Mouse (Mus musculus) gastrocnemius, adult 8-10 months (tissue): ENCODE data around the gene Slc25a38. TPM values are rescaled to one million over a fixed set of nuclear protein-coding genes. Genes with fewer than 3 reads are reported as not detected.
A peak's percentile ranks its signal among the peaks of the same experiment; 100 is the strongest.
"Not testable (repeated sequence)": the region's sequence is repeated elsewhere in the genome, so short reads cannot be mapped to it uniquely, and the experiment has no call there.

Source experiments
- DNase-seq, 2 experiments: peaks; one replicate each; pipeline ENCODE4 v3.0.0; 2022; ENCODE audit warnings: low spot score in 2 of 2
- total RNA-seq, 4 experiments: library from RNA; stranded (reverse); gene quantifications; 2 replicates each; pipeline ENCODE4 v1.2.4; 2022

Slc25a38 gene
- total RNA-seq, 4 experiments from 2014 or later = 8.7 to 13.2 (median 9.8) TPM

DNA sequence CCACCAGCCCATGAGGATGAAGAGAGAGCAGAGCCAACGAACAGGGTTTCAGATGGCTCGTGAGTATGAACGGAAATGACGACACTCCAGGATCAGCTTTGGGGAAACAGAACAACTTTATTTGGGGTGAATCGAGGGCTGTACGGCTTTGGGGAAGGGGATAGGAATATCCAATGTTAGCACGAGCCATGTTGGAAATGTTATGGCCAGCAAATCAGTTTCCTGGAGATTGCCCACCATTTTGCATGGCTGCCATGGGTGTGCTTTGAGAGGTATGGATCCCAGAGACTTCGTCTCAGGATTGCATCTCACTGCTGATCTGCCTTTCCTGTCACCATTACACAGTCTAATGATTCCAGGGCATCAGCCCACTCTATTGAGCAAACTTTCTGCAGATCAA lies 10.9 kb upstream of the Slc25a38 start:
- no peak for DNase-seq

DNA sequence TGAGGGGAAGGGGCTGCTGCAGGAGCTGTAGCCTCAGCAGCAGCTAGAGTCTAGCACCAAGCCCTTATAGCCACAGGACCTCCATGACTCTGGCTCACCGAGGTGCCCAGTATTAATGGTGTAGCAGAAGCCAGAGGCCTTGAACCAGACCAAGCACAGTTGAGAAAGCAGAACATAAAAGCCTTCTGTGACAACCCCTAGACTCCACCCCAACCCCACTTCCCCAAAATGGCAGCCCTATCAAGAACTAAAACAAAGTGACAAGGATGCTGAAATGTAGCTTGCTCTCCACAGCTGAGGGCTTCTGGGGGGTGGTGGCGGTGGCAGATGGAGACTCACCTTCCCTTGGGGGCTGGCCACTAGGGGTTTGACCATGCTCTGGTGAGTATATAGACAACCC lies 9.0 kb upstream of the Slc25a38 start:
- no peak for DNase-seq

DNA sequence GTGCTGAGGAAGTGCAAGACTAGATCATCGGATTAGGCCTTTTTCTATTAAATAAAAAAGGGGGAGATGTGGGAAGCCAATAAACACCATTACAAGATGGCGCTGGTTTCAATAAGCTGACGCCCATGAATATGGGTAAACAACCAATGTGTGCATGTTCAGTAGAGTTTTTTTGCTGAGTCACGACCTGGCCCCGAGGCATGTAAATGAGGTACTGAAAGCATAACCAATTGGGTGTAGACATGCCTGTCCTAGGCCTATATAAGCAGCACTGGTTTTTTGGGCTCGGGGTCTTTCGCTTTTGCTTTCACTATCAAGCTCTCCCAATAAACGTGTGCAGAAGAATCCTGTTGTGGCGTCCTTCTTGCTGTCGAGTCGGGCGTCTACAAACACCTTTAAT lies 1.2 kb upstream of the Slc25a38 start:
- not testable (repeated sequence) for DNase-seq

DNA sequence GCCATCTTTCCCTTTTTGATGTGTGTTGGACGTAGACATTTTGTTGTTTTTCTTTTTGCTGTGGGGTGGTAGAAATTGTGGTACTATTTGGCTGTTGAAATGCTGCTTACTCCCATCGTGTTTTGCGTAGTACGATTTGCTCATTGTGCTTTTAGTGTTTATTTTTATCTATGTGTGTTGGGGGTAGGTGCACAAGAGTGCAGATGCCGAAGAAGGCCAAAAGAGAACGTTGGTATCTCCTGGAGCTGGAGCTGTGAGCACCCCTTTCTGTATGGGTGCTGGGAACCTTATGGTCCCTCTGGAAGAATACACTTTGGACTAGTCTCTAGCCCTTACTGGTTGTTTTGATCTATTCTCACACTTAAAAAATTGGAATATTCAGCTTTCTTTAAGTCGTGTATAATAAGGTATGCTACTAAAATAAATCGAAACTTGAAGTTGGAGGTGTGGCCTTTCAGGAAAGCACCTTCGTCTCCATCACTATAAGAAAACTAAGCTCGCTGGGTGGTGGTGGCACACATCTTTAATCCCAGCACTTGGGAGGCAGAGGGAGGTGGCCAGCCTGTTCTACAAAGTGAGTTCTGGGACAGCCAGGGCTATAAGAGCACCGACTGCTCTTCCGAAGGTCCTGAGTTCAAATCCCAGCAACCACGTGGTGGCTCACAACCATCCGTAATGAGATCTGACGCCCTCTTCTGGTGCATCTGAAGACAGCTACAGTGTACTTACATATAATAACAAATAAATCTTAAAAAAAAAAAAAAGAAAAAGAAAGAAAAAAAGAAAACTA lies 1.2 kb downstream of the Slc25a38 start:
- DNase-seq = no peak

DNA sequence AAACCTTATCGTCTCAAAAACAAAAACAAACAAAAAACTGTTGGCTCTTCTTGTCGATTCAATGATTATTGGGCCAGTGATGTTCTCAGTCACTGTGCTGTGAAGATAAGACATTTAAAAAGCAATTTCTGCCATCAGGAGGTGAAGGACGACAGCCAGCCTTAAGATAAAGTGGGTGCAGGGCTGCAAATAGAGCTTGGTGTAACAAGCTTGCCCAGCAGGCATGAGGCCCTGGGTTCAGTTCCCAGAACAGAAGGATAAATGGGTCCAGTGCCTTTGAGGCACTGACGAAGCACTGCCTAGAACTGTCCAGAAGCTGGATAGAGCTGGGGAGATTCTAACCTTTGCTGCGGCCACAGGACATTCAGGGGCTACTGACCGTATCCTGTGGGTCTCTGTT lies 2.3 kb downstream of the Slc25a38 start:
- DNase-seq = no peak

DNA sequence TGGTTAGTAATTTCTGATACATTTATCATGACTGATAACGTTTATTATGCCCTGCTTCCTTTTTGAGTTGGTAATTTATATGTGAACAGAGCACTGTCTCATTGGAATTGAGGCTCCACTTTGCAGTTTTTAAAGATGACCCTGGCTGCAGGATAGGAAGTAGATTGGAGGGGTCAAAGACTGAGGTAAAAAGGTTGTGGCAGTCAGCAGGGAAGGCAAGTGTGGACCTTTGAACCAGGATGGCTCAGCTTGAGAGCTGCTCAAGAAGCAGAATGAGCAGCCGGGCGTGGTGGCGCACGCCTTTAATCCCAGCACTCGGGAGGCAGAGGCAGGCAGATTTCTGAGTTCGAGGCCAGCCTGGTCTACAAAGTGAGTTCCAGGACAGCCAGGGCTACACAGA lies 3.3 kb downstream of the Slc25a38 start:
- DNase-seq = no peak

DNA sequence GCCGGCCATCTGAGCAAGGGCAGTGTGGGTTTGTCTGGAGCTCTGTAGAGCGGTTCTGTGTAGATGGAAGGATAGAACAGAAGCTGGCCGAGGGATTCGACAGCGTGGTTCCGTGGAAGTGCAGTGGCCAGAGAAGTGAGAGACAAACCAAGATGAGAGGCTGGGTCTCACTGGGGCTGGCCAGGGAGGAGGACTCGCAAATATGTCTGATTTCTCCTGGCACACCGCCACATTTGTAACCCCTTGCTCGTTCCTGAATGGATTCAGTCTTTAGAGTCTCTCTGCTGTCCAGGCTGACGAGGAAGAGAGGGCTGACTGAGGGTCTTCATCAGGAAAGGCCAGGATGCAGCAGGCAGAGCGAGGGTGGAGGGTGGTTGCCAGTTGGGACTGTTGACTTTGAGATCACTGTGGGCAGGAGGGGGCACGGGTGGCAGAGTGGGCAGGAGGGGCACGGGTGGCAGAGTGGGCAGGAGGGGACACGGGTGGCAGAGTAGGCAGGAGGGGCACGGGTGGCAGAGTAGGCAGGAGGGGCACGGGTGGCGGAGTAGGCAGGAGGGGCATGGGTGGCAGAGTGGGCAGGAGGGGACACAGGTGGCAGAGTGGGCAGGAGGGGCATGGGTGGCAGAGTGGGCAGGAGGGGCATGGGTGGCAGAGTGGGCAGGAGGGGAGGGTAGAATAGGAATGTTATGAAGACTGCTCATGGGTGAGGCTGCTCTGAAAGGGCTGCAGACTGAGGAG lies 4.0 kb downstream of the Slc25a38 start:
- DNase-seq = no peak

DNA sequence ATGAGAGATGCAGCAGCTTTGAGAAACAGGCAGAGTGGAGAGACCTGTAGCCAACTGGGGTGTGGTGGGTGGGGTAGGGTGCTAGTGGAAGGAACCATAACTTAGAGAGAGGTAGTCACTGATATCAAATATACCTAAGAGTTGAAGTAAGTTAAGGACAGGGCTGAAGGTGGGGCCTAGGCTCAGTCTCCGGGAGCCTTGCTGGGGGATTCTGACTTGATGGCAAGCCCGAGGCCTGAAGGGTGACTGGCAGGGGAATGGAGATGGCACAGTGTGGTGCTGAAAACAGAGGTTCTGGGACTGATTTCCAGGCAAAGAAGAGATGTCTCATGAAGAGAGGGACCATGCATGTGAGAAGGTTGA lies 4.6 kb downstream of the Slc25a38 start:
- no peak for DNase-seq

DNA sequence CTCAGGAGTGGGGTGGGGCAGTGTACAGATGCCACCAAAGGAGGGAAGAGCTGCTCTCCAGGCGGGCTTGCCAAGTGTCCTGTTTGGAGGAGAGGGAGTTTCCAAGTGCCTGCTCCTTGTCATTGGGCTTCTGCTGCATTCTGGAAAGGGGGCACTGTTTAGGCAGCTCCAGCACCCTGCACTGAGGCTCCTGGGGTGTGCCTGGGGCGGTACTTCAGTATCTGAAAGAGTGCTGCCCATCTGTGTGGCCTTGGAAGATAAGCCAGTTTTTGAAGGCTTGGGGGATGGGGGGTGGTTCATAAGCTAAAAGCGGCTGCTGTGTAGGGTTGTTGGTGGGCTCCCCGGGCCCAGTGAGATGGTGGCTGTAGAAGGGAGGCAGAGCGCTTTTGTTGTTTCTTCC lies 5.4 kb downstream of the Slc25a38 start:
- DNase-seq = no peak

DNA sequence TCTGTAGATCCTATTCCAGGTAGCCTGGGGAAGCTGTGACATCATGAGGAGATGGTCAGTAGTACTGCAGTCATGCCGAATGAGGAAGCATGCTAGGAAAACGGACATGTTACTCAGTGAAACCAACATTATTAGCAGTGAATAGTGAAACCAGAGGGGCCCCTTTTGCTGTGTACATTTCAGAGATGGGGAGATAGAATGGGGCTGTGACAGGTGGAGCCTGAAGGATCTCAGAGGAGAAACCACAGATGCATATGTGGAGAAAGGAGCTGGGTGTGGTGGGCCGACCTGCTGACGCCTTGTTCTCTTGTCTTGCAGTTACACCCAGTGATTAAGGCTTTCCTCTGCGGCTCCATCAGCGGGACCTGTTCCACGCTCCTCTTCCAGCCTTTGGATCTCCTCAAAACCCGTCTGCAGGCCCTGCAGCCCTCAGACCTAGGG lies 6.0 kb downstream of the Slc25a38 start:
- DNase-seq = no peak

DNA sequence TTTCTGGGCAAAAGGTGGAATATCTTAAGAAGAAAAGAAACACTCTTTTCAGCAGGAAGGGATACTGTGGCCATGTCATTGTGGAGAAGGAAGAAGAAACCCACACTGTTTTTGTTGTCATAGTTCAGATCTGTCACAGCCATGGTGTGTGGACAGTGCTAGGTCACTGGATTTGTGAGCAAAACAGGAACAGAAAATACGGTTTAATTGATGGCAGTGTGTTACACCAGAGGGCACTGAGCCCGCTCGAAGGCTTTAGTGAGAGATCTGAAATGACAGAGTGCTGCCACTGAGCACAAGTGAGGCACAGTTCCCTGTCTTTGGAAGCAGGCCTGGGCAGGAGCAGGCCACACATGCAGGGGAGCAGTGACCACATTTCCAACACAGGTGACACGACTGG lies 8.0 kb downstream of the Slc25a38 start:
- no peak for DNase-seq

DNA sequence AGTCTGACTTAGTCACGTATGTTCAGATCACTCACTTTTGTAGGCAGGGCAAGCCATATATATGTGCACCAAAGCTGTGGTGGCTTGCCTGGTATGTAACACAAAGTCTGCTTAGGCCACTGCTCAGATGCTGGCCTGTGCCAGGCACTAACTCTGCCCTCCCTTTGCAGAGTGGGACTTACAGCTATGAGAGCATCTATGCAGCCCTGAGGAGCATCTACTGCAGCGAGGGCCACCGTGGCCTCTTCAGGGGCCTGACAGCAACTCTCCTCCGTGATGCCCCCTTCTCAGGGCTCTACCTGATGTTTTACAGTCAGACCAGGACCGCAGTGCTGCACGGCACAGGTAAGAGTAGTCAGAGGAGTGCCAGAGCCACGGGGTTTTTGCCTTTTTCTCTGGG lies 10.3 kb downstream of the Slc25a38 start:
- DNase-seq = no peak

DNA sequence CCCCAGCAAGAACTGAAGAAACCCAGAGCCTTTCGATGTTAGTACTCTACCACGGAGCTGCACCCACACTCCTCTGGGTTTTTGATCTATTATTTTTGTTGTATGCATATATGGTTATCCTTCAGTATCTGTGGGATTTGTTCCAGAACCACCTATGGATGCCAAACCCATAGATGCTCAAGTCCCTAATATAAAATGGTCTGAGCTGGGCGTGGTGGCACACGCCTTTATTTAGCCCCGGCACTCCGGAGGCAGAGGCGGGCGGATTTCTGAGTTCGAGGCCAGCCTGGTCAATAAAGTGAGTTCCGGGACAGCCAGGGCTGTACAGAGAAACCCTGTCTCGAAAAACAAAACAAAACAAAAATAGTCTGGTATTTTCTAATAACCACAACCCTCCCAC lies 16.7 kb downstream of the Slc25a38 start:
- no peak for DNase-seq

DNA sequence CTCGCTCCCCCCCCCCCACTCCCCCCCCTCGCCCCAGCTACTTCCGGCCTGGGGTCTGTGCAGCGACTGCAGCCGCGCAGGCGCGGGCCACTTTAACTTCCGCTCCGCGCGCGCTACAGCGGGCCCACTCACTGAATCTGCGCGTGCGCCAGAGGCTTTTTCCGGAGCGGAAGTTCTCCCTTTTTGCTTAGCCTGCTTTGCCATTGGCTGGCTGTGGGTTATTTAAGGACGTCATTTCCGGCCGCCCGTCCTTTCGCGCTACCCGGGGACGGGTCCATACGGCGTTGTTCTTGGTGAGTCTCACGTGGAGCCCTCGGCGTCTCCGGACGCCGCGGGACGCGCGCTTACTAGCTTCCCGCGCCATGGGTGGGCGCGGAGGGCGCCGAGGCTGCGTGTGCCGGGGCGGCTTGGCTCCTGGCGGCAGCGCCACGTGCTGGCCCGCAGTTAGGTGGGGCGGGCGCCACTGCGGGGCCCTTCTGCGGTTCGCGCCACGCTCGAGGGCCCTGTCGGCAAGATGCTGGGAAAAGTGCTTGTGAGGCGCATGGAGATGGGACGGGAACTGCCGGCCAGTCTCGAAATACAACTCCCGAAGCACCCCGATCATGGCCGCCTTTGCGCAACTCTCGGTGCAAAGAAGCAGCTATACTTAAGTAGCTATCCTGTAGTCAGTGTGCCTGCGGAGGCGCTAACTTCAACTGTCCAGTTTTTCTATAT lies 17.5 kb downstream of the Slc25a38 start, which contains the start of gene Rpsa:
Rpsa (plus strand) TSS at position 152 of the 714 bp plus-strand sequence.
- peak; percentile 85 to 94 for DNase-seq

DNA sequence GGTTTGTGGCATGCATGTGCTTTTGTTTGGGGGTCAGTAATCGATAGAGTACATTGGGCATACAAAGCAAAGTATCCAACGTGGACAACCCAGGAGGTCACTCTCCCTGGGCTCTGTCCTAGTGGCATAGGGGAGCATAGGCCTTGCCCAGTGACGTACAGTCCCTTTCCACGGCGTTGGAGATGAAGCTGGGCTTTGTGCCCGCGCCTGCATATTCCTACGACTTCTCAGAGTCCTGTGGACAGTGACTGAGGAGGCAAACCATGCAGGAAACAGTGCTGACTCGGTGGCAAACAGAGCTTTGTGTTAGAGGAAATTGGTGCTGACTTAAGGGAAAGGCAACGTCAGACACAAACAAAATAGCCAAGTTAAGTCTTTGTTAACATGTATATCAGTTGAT lies 19.1 kb downstream of the Slc25a38 start:
- no peak for DNase-seq

DNA sequence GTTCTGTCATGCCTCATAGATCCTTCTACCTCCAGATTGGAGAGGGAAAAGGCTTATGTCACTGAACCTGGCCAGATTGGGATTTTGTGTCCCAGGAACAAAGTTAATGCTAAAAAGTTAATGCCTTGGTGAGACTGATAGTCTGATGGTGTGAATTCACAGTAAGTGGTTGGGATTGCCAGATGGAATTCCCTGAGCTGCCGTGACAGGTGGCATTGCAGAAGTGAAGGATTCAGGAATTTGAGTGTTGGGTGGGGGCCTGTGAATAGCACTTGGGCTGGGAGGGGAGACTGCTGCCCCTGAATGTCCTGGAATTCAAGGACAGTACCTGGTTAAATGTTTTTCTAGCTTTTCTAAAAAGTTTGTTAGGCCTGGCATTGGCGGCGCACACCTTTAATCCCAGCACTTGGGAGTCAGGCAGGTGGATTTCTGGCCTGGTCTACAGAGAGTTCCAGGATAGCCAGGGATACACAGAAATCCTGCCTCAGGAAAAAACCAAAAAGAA lies 21.7 kb downstream of the Slc25a38 start:
- no peak for DNase-seq

DNA sequence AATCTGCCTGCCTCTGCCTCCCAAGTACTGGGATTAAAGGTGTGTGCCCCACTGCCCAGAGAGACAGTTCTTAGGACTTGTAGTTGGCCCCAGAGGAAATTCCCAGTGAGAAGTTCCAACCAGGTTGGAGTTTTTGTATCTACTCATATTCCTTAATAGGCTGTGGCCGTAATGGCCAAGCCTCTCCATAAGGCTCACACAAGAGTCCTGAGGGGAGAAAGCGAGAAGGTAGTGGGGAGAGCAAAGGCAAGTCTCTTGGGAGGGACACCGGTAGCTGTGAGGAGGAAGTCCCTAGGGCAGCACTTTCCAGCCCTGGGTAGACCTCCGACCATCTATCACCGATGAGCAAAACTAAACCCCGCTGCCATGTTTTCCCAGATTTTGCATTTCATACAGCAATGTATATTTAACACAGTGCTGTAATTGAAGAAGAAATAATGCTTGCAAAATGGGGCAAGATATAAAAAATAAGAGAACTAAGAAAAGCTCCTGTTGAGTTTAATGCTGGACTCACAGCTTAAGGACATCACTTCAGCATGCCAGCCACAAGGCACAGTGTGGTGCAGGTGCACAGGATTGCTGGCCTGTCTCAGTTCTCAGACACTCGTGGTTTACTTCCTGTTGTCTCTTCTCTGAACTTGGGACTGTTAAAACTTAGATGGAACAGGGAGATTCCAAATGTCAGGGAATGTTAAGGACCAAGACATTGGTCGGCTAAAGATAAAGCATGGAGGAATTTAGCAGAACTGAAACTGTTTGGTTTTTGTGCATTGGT lies 23.0 kb downstream of the Slc25a38 start:
- no peak for DNase-seq

DNA sequence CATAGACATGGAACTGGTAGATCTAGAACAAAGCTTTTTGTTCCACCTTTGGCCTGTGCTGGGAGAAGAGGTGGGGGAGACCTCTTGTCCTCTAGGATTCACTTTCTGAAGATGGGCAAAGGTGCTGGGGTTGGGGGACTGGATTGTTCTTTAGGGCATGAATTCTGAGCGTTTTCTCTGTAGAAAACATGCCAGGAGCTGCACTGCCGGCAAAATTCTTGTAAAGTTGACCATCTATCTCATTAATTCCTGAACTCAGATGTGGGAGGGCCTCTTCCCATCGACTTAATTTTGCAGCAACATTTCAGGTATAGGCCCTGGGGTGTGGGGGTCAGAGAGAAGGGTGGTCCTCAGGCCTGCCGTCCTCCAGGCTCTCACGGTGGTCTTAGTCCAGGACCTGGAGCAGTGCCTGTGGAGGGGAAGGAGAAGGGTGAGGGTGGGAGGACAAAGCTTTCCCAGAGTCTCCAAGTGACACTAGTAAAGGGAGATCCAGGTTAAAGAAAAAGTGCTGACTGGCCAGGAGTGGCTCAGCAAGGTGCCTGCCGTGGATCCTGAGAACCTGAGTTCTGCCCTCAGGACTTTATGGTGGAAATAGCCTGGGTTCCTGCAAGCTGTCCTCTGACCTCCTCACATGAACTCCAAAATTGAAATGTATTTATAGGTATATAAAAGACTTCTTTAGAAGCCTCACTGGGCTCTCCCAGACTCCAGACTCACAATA lies 23.7 kb downstream of the Slc25a38 start:
- DNase-seq = no peak

DNA sequence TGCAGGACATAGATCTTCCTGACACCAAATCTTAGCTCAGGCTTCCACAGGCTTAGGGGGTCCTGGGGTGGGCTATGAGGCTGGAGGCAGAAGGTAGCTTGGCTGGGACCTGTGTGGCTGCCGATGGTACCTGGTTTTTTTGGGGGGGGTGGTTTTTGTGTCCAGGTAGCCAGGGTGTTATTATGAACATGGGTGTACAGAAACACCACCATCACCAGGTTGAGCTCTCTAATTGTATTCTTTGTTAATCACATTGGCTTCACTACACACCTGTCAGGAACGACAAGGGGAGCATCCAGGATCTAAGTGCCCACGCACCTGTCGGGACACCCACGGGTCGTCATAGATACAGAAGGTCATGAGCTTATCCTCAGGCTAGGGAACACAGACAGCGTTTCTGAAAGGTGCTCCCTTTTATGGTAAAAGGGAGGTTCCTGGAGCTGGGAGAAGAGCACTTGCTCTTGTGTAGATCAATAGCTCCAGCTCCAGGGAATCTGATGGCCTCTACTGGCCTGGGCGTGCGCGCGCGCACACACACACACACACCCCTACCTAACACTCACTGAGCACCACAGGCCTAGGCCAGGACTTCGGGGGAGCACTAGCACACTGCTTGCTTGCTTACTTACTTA lies 24.5 kb downstream of the Slc25a38 start:
- no peak for DNase-seq

DNA sequence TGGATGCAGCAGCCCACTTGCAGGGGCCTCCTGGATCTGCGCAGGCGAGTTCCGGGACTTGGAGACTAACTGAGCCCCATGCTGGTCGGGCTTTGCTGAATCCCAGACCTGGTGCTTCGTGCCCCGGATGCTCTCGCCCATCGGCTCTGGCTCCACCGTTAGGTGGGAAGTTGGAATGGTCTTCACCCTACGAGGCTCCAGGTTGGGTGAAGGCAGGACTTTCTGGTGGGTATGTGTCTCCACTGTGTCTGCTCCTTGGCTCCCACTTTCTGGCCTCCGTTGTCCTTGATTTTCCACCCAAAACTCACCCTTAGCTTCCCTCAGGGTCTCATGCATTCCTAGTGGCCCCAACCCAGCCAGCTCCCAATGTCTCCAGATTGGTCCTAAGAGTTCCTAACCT lies 25.3 kb downstream of the Slc25a38 start:
- no peak for DNase-seq
